Comparison of ENCODE assay signal across 8 mouse cellular contexts in the genomic region with DNA sequence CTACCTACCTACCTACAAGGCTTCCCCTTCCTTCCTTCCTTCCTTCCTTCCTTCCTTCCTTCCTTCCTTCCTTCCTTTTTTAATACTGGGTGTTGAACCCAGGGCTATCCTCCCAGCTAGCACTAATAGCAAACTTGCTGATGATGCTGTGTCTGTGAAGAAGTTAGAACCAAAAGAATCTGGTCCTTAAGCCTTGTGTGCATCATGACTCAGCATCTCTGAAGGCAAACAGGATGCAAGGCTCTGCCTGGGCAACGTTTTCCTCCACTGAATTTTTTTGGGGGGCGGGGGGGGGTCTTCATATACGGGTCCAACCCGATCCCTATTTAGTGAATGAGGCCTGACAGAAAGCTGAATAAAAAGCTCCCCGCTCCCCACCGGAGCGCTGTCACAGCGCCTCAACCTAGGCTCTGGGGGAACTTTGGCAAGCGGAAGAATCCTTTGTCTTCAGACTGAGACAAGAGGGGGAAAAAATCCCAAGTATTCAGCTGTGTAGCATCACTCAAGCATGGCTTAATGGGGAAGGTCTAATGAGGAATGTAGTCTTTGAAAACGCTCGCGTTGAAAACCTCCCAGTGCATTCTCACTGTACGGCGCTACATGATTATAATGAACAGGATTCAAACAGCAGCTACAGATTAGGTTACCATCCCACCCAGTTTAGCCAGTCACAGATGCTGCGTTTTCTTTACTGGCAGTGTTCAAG. TPM values are rescaled to one million over a fixed set of nuclear protein-coding genes. Genes with fewer than 3 reads are reported as not detected.
DNase-seq lines count a peak whose midpoint lies in the region; ATAC-seq lines count a peak whose summit lies in the region.

No protein-coding gene starts in this region.

- no peaks in the 10 kb centered on the region for H3K9me3 ChIP-seq in heart, embryonic 16.5 days (replicated peaks; ENCODE audit: control insufficient read depth, low read length)
- H3K9me3 ChIP-seq in hindbrain, embryonic 16.5 days (ENCODE audit: control insufficient read depth, low read length), result no peaks in the 10 kb centered on the region
- H3K9me3 ChIP-seq in neural tube, embryonic 12.5 days, result no peaks in the 10 kb centered on the region

- no peaks in the 10 kb centered on the region for H3K27me3 ChIP-seq in heart, embryonic 16.5 days (ENCODE audit: control insufficient read depth, insufficient read depth, low read length)
- H3K27me3 ChIP-seq in hindbrain, embryonic 16.5 days (replicated peaks; ENCODE audit: control insufficient read depth, insufficient read depth, low read length), result no peaks in the 10 kb centered on the region
- no peaks in the 10 kb centered on the region for H3K27me3 ChIP-seq in neural tube, embryonic 12.5 days (replicated peaks)

- no peak for DNase-seq in heart, postnatal 4 days
- DNase-seq in embryo, embryonic 11 days, result peak; percentile 72
- DNase-seq in thymus, postnatal 10 days (ENCODE audit: low spot score in 2 of 2), result no peak
- DNase-seq in thymus, postnatal 4 days, result no peak
- no peak for DNase-seq in left cerebral cortex, adult 9 months (ENCODE audit: low spot score in 2 of 2)

- peak overlapping the region; percentile 65 for H3K4me2 ChIP-seq in heart, embryonic 16.5 days (ENCODE audit: low read depth, low read length)
- peak overlapping the region; percentile 58 for H3K4me2 ChIP-seq in hindbrain, embryonic 16.5 days (ENCODE audit: low read length)
- peak overlapping the region; percentile 63 for H3K4me2 ChIP-seq in neural tube, embryonic 12.5 days (replicated peaks)

- H3K4me3 ChIP-seq in heart, embryonic 16.5 days (ENCODE audit: low read length), result peak overlapping the region; percentile 22
- H3K4me3 ChIP-seq in hindbrain, embryonic 16.5 days (ENCODE audit: low read length), result peak overlapping the region; percentile 32
- H3K4me3 ChIP-seq in neural tube, embryonic 12.5 days, result peak overlapping the region; percentile 22

- no peak overlapping the region for H3K27ac ChIP-seq in heart, embryonic 16.5 days (ENCODE audit: low read length)
- H3K27ac ChIP-seq in hindbrain, embryonic 16.5 days (ENCODE audit: low read depth, low read length), result peak overlapping the region; percentile 59
- H3K27ac ChIP-seq in neural tube, embryonic 12.5 days, result peak overlapping the region; percentile 26; the same call in 1 of the 2 replicates

- peak overlapping the region; percentile 56 for H3K9ac ChIP-seq in heart, embryonic 16.5 days (ENCODE audit: low read length)
- peak overlapping the region; percentile 57 for H3K9ac ChIP-seq in hindbrain, embryonic 16.5 days (ENCODE audit: low read depth, low read length)
- peak overlapping the region; percentile 51 for H3K9ac ChIP-seq in neural tube, embryonic 12.5 days

- ATAC-seq in heart, embryonic 16.5 days (replicated peaks; ENCODE audit: extremely low read depth, insufficient read depth, low FRiP score), result no peak
- peak; percentile 57 for ATAC-seq in hindbrain, embryonic 16.5 days
- peak; percentile 75 for ATAC-seq in neural tube, embryonic 12.5 days (ENCODE audit: low FRiP score, low read depth)

- WGBS in heart, embryonic 16.5 days, result 5% methylated on average over 15 of the region's 15 CpGs
- 1% methylated on average over 15 of the region's 15 CpGs for WGBS in hindbrain, embryonic 16.5 days
- WGBS in neural tube, embryonic 12.5 days, result 2% methylated on average over 15 of the region's 15 CpGs

- H3K4me1 ChIP-seq in heart, embryonic 16.5 days (ENCODE audit: control insufficient read depth, insufficient read depth, low read length), result peaks cover 31% of the 10 kb centered on the region
- H3K4me1 ChIP-seq in hindbrain, embryonic 16.5 days (ENCODE audit: control insufficient read depth, insufficient read depth, low read depth, low read length), result peaks cover 7% of the 10 kb centered on the region
- H3K4me1 ChIP-seq in neural tube, embryonic 12.5 days, result peaks cover 15% of the 10 kb centered on the region

- no peaks in the 10 kb centered on the region for H3K36me3 ChIP-seq in heart, embryonic 16.5 days (ENCODE audit: control insufficient read depth, insufficient read depth)
- no peaks in the 10 kb centered on the region for H3K36me3 ChIP-seq in hindbrain, embryonic 16.5 days (ENCODE audit: control insufficient read depth, insufficient read depth, low read length)
- H3K36me3 ChIP-seq in neural tube, embryonic 12.5 days, result no peaks in the 10 kb centered on the region

RNA-seq across cellular contexts. Expression of gene Shroom3, which starts 15.0 kb away (rescaled TPM):
- polyA plus RNA-seq in heart, embryonic 16.5 days (2015; fragmentation: Nextera tagmentation; extraction: Ambion mirVana), result 10.7 and 11.7 TPM in 2 replicates
- 10 to 100 TPM; 58.1 to 71.7 TPM for total RNA-seq in heart, postnatal 4 days (2021)
- 1.4 and 1.6 TPM in 2 replicates for polyA plus RNA-seq in hindbrain, embryonic 16.5 days (2015; fragmentation: Nextera tagmentation; extraction: Ambion mirVana)
- polyA plus RNA-seq in neural tube, embryonic 12.5 days (2016; fragmentation: Nextera tagmentation; extraction: Ambion mirVana), result 4.7 and 6.2 TPM in 2 replicates

RNA-seq across cellular contexts. Expression of gene Ccdc158, which starts 23.2 kb away (rescaled TPM):
- 0.49 and 0.81 TPM in 2 replicates for polyA plus RNA-seq in heart, embryonic 16.5 days (2015; fragmentation: Nextera tagmentation; extraction: Ambion mirVana)
- under 1 TPM; 0.16 to 0.24 TPM for total RNA-seq in heart, postnatal 4 days (2021)
- 0.50 and 0.51 TPM in 2 replicates for polyA plus RNA-seq in hindbrain, embryonic 16.5 days (2015; fragmentation: Nextera tagmentation; extraction: Ambion mirVana)
- polyA plus RNA-seq in neural tube, embryonic 12.5 days (2016; fragmentation: Nextera tagmentation; extraction: Ambion mirVana), result 0.46 and 0.71 TPM in 2 replicates
